Mouse (Mus musculus): ENCODE measurements at regions not wholly inside any gene's neighbourhood (a gene's known extent, or its start where the extent isn't known, plus 50 kb on each side); places are given as distances from the start of the nearest gene placed in this dataset.

DNA sequence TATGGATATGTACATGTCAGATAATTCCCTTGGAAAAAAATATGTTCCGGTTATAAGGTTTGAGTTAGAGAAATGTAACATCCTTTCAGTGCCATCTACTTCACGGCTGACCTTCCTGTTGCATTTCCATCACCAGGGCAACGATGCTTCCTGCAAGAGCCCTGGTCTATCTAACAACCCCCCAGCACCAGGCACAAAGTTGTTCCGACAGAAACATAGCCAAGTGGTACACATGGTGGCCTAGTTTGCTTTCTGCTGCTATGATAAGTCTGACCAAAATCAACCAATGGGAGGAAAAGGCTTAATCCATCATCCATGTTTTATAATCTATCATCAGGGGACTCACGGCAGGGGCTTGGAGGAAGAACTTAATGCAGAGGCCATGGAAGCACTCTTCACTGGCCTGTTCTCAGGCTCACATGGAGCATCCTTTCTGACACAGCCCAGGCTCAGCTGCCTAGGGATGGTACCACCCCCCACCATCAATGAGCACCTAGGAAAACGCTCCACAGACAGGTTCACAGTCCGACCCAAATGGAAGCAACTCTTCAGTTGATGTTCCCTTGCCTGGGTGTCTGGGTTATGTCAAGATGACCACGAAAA, 372.2 kb downstream of the Cbln4 start:
- no peaks in the 10 kb centered on the region for H3K9me3 ChIP-seq (replicated peaks; ENCODE audit: control insufficient read depth, low read length)
- H3K4me3 ChIP-seq (ENCODE audit: low read depth, low read length), result no peak overlapping the region
- no peaks in the 10 kb centered on the region for H3K36me3 ChIP-seq (ENCODE audit: control insufficient read depth, insufficient read depth)
- no peak overlapping the region for H3K27ac ChIP-seq (ENCODE audit: low read length)
- ATAC-seq (ENCODE audit: low read depth), result no peak
- H3K27me3 ChIP-seq (ENCODE audit: control insufficient read depth, insufficient read depth, low read depth, low read length), result no peaks in the 10 kb centered on the region
- H3K4me1 ChIP-seq (ENCODE audit: control insufficient read depth, low read depth, low read length), result no peaks in the 10 kb centered on the region
- H3K4me2 ChIP-seq (ENCODE audit: low read depth, low read length), result no peak overlapping the region
- H3K9ac ChIP-seq (ENCODE audit: low read depth, low read length), result no peak overlapping the region
- WGBS (ENCODE audit: insufficient replicate concordance), result 59% methylated on average over 8 of the region's 8 CpGs

GRCm38 (mm10) chr2:171668791-171669645, 374.2 kb downstream of the Cbln4 start:
- 38% methylated on average over 4 of the region's 4 CpGs for WGBS (ENCODE audit: insufficient replicate concordance)
- Histone ChIP-seq H3K9me3 (replicated peaks; ENCODE audit: control insufficient read depth, low read length) (no peaks in the 10 kb centered on the region), H3K9ac (ENCODE audit: low read depth, low read length) (no peak overlapping the region), H3K27ac (ENCODE audit: low read length) (no peak overlapping the region), H3K4me2 (ENCODE audit: low read depth, low read length) (no peak overlapping the region), H3K4me3 (ENCODE audit: low read depth, low read length) (no peak overlapping the region), H3K36me3 (ENCODE audit: control insufficient read depth, insufficient read depth) (no peaks in the 10 kb centered on the region), H3K27me3 (ENCODE audit: control insufficient read depth, insufficient read depth, low read depth, low read length) (no peaks in the 10 kb centered on the region), H3K4me1 (ENCODE audit: control insufficient read depth, low read depth, low read length) (no peaks in the 10 kb centered on the region)
- no peak for ATAC-seq (ENCODE audit: low read depth)

- no peak overlapping the region for H3K9ac ChIP-seq (ENCODE audit: low read depth, low read length)
These were observed 380.7 kb downstream of the Cbln4 start for GRCm38 (mm10) chr2:171662571-171662970.

DNA sequence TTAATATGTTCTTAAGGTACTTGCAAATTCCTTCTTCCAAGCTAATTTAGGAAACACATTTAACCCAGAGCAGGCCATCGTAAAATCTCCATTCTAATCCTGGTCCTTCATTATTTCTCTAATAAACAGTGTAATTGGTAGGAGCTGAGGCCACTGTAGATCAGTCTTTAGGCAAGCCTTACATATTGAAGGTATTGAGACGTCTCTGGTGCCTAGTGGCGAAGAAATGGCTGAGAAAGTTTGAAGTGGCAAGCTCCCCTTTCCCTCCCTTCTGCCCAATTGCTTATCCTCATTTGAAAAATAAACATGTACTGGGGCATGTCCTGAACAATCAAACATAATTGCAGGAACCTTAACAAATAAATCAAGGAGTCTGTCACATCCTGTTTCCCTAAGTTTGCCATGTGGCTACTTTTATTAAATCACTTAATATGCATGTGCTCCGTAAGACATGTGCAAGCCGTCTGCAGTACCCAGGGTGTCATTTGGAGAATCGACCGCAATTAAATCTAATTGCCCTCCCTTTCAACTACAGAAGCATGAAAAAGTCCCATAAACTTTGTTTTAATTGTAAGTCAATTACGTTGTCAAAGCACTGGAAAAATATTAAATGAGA, 381.3 kb downstream of the Cbln4 start:
- Histone ChIP-seq H3K4me3 (ENCODE audit: low read depth, low read length) (no peak overlapping the region), H3K36me3 (ENCODE audit: control insufficient read depth, insufficient read depth) (no peaks in the 10 kb centered on the region), H3K27ac (ENCODE audit: low read length) (no peak overlapping the region), H3K4me1 (ENCODE audit: control insufficient read depth, low read depth, low read length) (no peaks in the 10 kb centered on the region), H3K9me3 (replicated peaks; ENCODE audit: control insufficient read depth, low read length) (no peaks in the 10 kb centered on the region), H3K4me2 (ENCODE audit: low read depth, low read length) (no peak overlapping the region), H3K27me3 (ENCODE audit: control insufficient read depth, insufficient read depth, low read depth, low read length) (no peaks in the 10 kb centered on the region), H3K9ac (ENCODE audit: low read depth, low read length) (no peak overlapping the region)
- 68% methylated on average over 8 of the region's 8 CpGs for WGBS (ENCODE audit: insufficient replicate concordance)
- no peak for ATAC-seq (ENCODE audit: low read depth)

More at GRCm38 (mm10) chr2:171662571-171662970, 380.7 kb downstream of the Cbln4 start:
- Histone ChIP-seq H3K4me1 (ENCODE audit: control insufficient read depth, low read depth, low read length) (no peaks in the 10 kb centered on the region), H3K4me3 (ENCODE audit: low read depth, low read length) (no peak overlapping the region), H3K9me3 (replicated peaks; ENCODE audit: control insufficient read depth, low read length) (no peaks in the 10 kb centered on the region), H3K36me3 (ENCODE audit: control insufficient read depth, insufficient read depth) (no peaks in the 10 kb centered on the region), H3K27me3 (ENCODE audit: control insufficient read depth, insufficient read depth, low read depth, low read length) (no peaks in the 10 kb centered on the region), H3K27ac (ENCODE audit: low read length) (no peak overlapping the region), H3K4me2 (ENCODE audit: low read depth, low read length) (no peak overlapping the region)
- no peak for ATAC-seq (ENCODE audit: low read depth)
- 54% methylated on average over 6 of the region's 6 CpGs for WGBS (ENCODE audit: insufficient replicate concordance)

DNA sequence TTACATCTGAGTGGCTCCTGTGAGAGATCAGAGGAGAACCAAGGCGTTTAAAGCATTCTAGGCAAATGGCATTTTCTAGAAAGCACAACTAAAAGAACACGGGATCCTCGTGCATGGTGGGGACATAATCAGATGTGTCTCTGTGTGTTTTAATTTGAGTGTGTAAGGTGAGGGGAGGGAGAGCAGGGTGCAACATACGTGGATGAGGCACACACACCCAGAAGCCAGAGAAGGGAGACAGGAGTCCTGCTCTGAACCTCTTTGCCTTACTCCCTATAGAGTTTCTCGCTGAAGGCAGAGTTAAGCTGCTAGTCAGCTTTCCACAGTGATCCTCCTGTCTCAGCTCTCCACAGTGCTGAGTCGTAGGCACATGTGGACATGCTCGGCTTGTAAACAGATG, 386.1 kb downstream of the Cbln4 start:
- Histone ChIP-seq H3K36me3 (ENCODE audit: control insufficient read depth, insufficient read depth) (no peaks in the 10 kb centered on the region), H3K27ac (ENCODE audit: low read length) (no peak overlapping the region), H3K9me3 (replicated peaks; ENCODE audit: control insufficient read depth, low read length) (no peaks in the 10 kb centered on the region), H3K4me2 (ENCODE audit: low read depth, low read length) (no peak overlapping the region), H3K9ac (ENCODE audit: low read depth, low read length) (no peak overlapping the region), H3K27me3 (ENCODE audit: control insufficient read depth, insufficient read depth, low read depth, low read length) (no peaks in the 10 kb centered on the region), H3K4me3 (ENCODE audit: low read depth, low read length) (no peak overlapping the region), H3K4me1 (ENCODE audit: control insufficient read depth, low read depth, low read length) (no peaks in the 10 kb centered on the region)
- 43% methylated on average over 7 of the region's 7 CpGs for WGBS (ENCODE audit: insufficient replicate concordance)
- no peak for ATAC-seq (ENCODE audit: low read depth)

- H3K4me3 ChIP-seq (ENCODE audit: low read depth, low read length), result no peak overlapping the region
- H3K27ac ChIP-seq (ENCODE audit: low read length), result no peak overlapping the region
- no peaks in the 10 kb centered on the region for H3K4me1 ChIP-seq (ENCODE audit: control insufficient read depth, low read depth, low read length)
- H3K36me3 ChIP-seq (ENCODE audit: control insufficient read depth, insufficient read depth), result no peaks in the 10 kb centered on the region
- no peak overlapping the region for H3K9ac ChIP-seq (ENCODE audit: low read depth, low read length)
- no peaks in the 10 kb centered on the region for H3K27me3 ChIP-seq (ENCODE audit: control insufficient read depth, insufficient read depth, low read depth, low read length)
- no peak overlapping the region for H3K4me2 ChIP-seq (ENCODE audit: low read depth, low read length)
- 52% methylated on average over 4 of the region's 4 CpGs for WGBS (ENCODE audit: insufficient replicate concordance)
- no peak for ATAC-seq (ENCODE audit: low read depth)
- no peaks in the 10 kb centered on the region for H3K9me3 ChIP-seq (replicated peaks; ENCODE audit: control insufficient read depth, low read length)
These were observed 401.5 kb downstream of the Cbln4 start for GRCm38 (mm10) chr2:171641730-171642129.

GRCm38 (mm10) chr2:171640478-171640877, 402.8 kb downstream of the Cbln4 start:
- no peak for ATAC-seq (ENCODE audit: low read depth)
- Histone ChIP-seq H3K4me1 (ENCODE audit: control insufficient read depth, low read depth, low read length) (no peaks in the 10 kb centered on the region), H3K27me3 (ENCODE audit: control insufficient read depth, insufficient read depth, low read depth, low read length) (no peaks in the 10 kb centered on the region), H3K4me3 (ENCODE audit: low read depth, low read length) (no peak overlapping the region), H3K27ac (ENCODE audit: low read length) (no peak overlapping the region), H3K4me2 (ENCODE audit: low read depth, low read length) (no peak overlapping the region), H3K9me3 (replicated peaks; ENCODE audit: control insufficient read depth, low read length) (no peaks in the 10 kb centered on the region), H3K36me3 (ENCODE audit: control insufficient read depth, insufficient read depth) (no peaks in the 10 kb centered on the region), H3K9ac (ENCODE audit: low read depth, low read length) (no peak overlapping the region)
- 70% methylated on average over 9 of the region's 9 CpGs for WGBS (ENCODE audit: insufficient replicate concordance)

DNA sequence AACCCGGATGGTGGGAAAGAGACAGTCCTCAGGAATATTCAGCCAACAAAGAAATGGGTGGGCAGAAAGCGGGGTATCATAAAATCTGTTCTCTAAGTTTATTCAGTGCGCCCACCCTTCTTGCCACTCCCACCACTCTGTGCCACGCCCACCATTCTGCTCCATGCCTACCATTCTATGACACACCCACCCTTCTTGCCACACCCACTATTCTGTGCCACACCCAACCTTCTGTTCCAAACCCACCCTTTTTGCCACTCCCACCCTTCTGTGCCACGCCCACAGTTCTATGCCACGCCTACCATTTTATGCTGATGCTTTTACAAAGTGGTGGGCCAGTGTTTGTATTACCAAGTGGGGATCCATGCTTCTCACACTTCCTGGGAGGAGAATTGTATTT, 404.3 kb downstream of the Cbln4 start:
- H3K27me3 ChIP-seq (ENCODE audit: control insufficient read depth, insufficient read depth, low read depth, low read length), result no peaks in the 10 kb centered on the region
- WGBS (ENCODE audit: insufficient replicate concordance), result 68% methylated on average over 6 of the region's 6 CpGs
- H3K4me1 ChIP-seq (ENCODE audit: control insufficient read depth, low read depth, low read length), result no peaks in the 10 kb centered on the region
- H3K27ac ChIP-seq (ENCODE audit: low read length), result no peak overlapping the region
- no peak overlapping the region for H3K4me2 ChIP-seq (ENCODE audit: low read depth, low read length)
- H3K9ac ChIP-seq (ENCODE audit: low read depth, low read length), result no peak overlapping the region
- H3K36me3 ChIP-seq (ENCODE audit: control insufficient read depth, insufficient read depth), result no peaks in the 10 kb centered on the region
- no peak overlapping the region for H3K4me3 ChIP-seq (ENCODE audit: low read depth, low read length)
- no peaks in the 10 kb centered on the region for H3K9me3 ChIP-seq (replicated peaks; ENCODE audit: control insufficient read depth, low read length)
- no peak for ATAC-seq (ENCODE audit: low read depth)

GRCm38 (mm10) chr2:171636837-171637236, 406.4 kb downstream of the Cbln4 start:
- Histone ChIP-seq H3K4me1 (ENCODE audit: control insufficient read depth, low read depth, low read length) (no peaks in the 10 kb centered on the region), H3K4me2 (ENCODE audit: low read depth, low read length) (no peak overlapping the region), H3K4me3 (ENCODE audit: low read depth, low read length) (no peak overlapping the region), H3K27me3 (ENCODE audit: control insufficient read depth, insufficient read depth, low read depth, low read length) (no peaks in the 10 kb centered on the region), H3K27ac (ENCODE audit: low read length) (no peak overlapping the region), H3K9me3 (replicated peaks; ENCODE audit: control insufficient read depth, low read length) (no peaks in the 10 kb centered on the region), H3K9ac (ENCODE audit: low read depth, low read length) (no peak overlapping the region), H3K36me3 (ENCODE audit: control insufficient read depth, insufficient read depth) (no peaks in the 10 kb centered on the region)
- 39% methylated on average over 6 of the region's 6 CpGs for WGBS (ENCODE audit: insufficient replicate concordance)
- no peak for ATAC-seq (ENCODE audit: low read depth)
